Mouse (Mus musculus) embryonic facial prominence, embryonic 11.5 days (tissue): Measurements from ENCODE around the gene Mslnl. TPM values are rescaled to one million over a fixed set of nuclear protein-coding genes. Genes with fewer than 3 reads are reported as not detected.

Experiments
- ATAC-seq: fragments of 200-750 bp; cut with Nextera tagmentation; replicated peaks from 2 replicates; pipeline ENCODE4 v1.8.0; 2017; ENCODE audit warnings: low read depth; ENCODE audit not compliant: insufficient number of reproducible peaks, low FRiP score, low TSS enrichment
- DNase-seq: peaks from one replicate; pipeline ENCODE4 v3.0.0-alpha.2; 2015; ENCODE audit warnings: low spot score
- H3K27ac ChIP-seq: fragments of 300-500 bp; sonication (generic); replicated peaks from 2 replicates; pipeline ENCODE4 v1.5.1; 2014; ENCODE audit warnings: mild to moderate bottlenecking, low read depth, low read length, control low read depth
- H3K27me3 ChIP-seq: fragments of 300-500 bp; sonication (generic); 2 replicates; pipeline ENCODE4 v1.6.1; 2014; ENCODE audit warnings: mild to moderate bottlenecking, low read length, moderate library complexity, mixed read lengths; ENCODE audit not compliant: control insufficient read depth, insufficient read depth
- H3K36me3 ChIP-seq: fragments of 300-500 bp; sonication (generic); replicated peaks from 2 replicates; pipeline ENCODE4 v1.6.1; 2014; ENCODE audit warnings: low read depth, mild to moderate bottlenecking, low read length, moderate library complexity, mixed read lengths; ENCODE audit not compliant: control insufficient read depth, insufficient read depth
- H3K4me1 ChIP-seq: fragments of 300-500 bp; sonication (generic); 2 replicates; pipeline ENCODE4 v1.6.1; 2014; ENCODE audit warnings: low read length, mixed read lengths; ENCODE audit not compliant: control insufficient read depth, insufficient read depth
- H3K4me2 ChIP-seq: fragments of 300-500 bp; sonication (generic); 2 replicates; pipeline ENCODE4 v1.6.1; 2014; ENCODE audit warnings: low read depth, mild to moderate bottlenecking, control low read depth, low read length, moderate library complexity
- H3K4me3 ChIP-seq: fragments of 300-500 bp; sonication (generic); 2 replicates; pipeline ENCODE4 v1.5.1; 2014; ENCODE audit warnings: low read depth, low read length, control low read depth
- H3K9ac ChIP-seq: fragments of 300-500 bp; sonication (generic); replicated peaks from 2 replicates; pipeline ENCODE4 v1.6.1; 2014; ENCODE audit warnings: mild to moderate bottlenecking, control low read depth, low read length
- H3K9me3 ChIP-seq: fragments of 300-500 bp; sonication (generic); replicated peaks from 2 replicates; pipeline ENCODE4 v1.6.1; 2016; ENCODE audit warnings: mild to moderate bottlenecking, low read length, inconsistent platforms, mixed read lengths; ENCODE audit not compliant: control insufficient read depth
- WGBS: fragments of 180-500 bp; shearing (Covaris S2); extraction: QIAGEN DNeasy Blood & Tissue Kit; methylation state at CpG from one replicate; pipeline ENCODE4 v1.1.7; 2014; 5-methylcytosine and 5-hydroxymethylcytosine counted together
- polyA plus RNA-seq: library from polyadenylated mRNA; unstranded; fragments of >200 nt; fragmentation: Nextera tagmentation; extraction: Ambion mirVana; gene quantifications from 2 replicates; pipeline ENCODE4 v1.2.1, GENCODE M21; 2014

Gene Mslnl
- polyA plus RNA-seq, 1 experiment from 2014 or later: 0.10 TPM

DNA sequence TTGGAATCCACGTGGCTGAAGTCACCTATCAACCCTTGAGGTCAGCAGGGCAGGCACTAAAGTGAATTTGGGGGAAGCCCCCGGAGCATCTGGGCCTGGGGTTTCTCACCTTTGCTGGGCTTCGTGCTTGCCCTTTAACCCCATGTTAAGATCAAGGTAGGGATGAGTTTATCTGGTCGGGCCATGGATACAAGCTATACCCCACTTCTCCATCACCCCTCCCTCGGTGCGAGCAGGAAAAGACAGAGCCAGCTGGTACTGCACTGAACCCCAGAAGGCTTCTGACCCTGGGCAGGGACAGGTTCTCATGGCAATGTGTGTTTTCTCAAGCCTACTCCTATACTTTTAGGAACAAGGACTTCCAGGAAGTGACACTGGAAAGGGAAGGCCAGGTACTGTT, 45.5 kb downstream of the Mslnl start:
- Histone ChIP-seq H3K27me3 (no peaks in the 10 kb centered on the region), H3K4me1 (peaks cover 5% of the 10 kb centered on the region; the same call in 1 of the 2 replicates), H3K36me3 (peaks cover 15% of the 10 kb centered on the region), H3K4me3 (no peak overlapping the region), H3K27ac (no peak overlapping the region), H3K9ac (no peak overlapping the region), H3K4me2 (no peak overlapping the region), H3K9me3 (no peaks in the 10 kb centered on the region)
- WGBS: 83% methylated on average over 6 of the region's 6 CpGs
- ATAC-seq (no peak), DNase-seq (no peak)

DNA sequence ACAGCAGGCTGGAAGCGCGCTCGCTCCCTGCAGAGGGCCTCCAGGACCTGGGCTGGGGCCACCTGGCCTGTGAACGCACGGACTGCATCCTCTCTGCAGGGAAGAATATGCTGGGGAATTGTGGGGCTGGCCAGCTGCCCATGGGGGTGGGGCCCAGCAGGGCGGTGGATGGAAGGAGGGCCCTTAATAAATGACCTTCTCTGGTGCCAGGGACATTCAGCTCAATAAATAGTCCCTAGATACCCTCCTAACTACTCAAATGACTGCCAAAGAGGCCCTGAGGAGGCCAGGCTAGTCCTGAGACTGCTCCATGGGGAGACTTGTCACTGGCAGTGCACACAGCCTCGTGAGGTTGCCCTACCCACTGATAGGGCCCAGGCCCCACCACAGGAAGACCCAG, 47.2 kb downstream of the Mslnl start:
- WGBS: 84% methylated on average over 7 of the region's 7 CpGs
- Histone ChIP-seq H3K4me1 (peaks cover 5% of the 10 kb centered on the region; the same call in 1 of the 2 replicates), H3K27me3 (no peaks in the 10 kb centered on the region), H3K27ac (no peak overlapping the region), H3K4me3 (no peak overlapping the region), H3K4me2 (no peak overlapping the region), H3K36me3 (peaks cover 15% of the 10 kb centered on the region), H3K9ac (no peak overlapping the region; the same call in 1 of the 2 replicates), H3K9me3 (no peaks in the 10 kb centered on the region)
- ATAC-seq (no peak), DNase-seq (no peak)

DNA sequence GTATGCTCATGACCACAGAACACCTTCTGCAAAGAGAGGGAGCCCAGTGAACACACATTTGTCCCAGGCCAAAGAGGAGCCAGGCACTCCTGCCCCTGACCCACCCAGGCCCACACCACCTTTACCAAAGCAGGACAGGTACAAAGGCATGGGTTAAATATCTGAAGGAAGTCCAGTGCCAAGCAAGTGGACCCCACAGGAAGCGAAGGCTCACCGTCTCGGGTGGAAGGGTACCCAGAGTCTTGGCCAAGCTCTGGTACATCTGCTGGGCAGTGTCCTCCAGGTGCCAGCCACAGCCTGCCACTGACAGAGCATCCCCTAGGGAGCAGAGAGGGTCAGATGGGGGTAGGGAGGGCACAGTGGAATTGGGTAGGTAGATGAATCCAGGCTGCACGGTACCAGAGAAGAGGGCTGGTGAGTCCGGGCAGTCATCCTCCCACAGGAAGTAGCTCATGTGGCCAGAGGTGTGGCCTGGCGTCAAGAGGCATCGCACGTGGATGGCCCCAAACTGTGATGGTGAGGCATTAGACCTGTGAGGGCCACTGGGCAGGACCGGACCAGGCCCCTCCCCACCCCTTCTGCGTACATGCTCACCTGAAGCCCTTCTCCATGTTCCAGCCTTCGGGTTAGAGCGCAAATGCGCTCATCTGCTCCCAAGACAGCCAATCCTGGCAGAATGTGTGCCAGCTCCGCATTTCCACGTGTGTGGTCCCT, 48.2 kb downstream of the Mslnl start:
- Histone ChIP-seq H3K9ac (peak overlapping the region; percentile 62), H3K4me2 (peak overlapping the region; percentile 59), H3K4me3 (peak overlapping the region; percentile 45), H3K36me3 (peaks cover 15% of the 10 kb centered on the region), H3K4me1 (peaks cover 5% of the 10 kb centered on the region; the same call in 1 of the 2 replicates), H3K9me3 (no peaks in the 10 kb centered on the region), H3K27ac (no peak overlapping the region), H3K27me3 (no peaks in the 10 kb centered on the region)
- DNase-seq (no peak), ATAC-seq (no peak)
- 74% methylated on average over 15 of the region's 15 CpGs for WGBS

DNA sequence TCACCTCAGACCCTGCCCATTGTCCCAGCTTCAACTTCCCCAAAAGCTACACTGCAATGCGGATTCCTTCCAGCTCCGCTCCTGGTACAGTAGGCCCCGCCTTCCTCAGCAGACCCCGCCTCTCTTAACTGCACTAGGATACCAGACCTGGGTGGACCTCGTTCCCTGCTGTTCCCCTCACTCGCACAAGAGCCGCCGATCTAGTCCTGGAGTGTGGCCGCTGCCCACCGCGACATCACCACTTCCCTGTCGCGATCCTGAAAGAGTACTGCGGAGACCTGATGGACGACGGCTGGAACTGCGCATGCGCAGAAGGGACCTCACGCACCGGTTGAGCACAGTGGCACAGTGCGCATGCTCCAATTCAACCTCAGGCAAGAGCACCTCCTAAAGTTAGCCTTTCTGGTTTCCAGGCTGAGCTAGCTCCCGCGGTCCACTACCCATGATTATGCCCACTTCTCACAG, 49.5 kb downstream of the Mslnl start, which contains the start of gene Haghl:
Gene Haghl (minus strand): TSS at position 393 of the 465 bp plus-strand sequence.
- H3K27ac ChIP-seq: peak within 1 kb of the TSS; percentile 56
- peaks cover 15% of the 10 kb centered on the region for H3K36me3 ChIP-seq
- H3K9me3 ChIP-seq: no peaks in the 10 kb centered on the region
- ATAC-seq: peak; percentile 77
- peak within 1 kb of the TSS; percentile 45 for H3K4me3 ChIP-seq
- peak within 1 kb of the TSS; percentile 62 for H3K9ac ChIP-seq
- H3K27me3 ChIP-seq: no peaks in the 10 kb centered on the region
- under 1% methylated on average over 23 of the region's 23 CpGs for WGBS
- DNase-seq: peak; percentile 97
- peaks cover 5% of the 10 kb centered on the region; the same call in 1 of the 2 replicates for H3K4me1 ChIP-seq
- peak within 1 kb of the TSS; percentile 59 for H3K4me2 ChIP-seq

DNA sequence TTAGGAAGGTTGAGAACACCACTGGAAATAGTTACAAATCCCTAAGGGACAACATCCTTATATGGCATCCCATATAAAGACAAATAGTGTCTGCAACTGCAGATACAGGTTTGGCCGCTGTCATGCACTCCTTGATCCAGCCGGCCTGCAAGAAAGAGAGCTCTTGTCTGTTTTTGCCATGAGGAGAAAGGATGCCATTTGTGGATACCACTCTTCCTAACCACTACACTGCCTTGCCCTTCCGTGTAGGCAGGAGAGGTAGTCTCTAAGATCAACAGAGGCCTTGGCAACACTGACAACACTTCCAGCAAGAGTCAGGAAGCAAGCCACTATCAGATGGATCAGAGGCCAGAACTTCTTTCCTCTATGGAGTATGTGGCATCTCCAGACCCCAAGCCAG, 50.4 kb downstream of the Mslnl start, which contains the start of gene Ccdc78:
Gene Ccdc78 (plus strand): TSS at position 301 of the 400 bp plus-strand sequence.
- H3K4me2 ChIP-seq: peak within 1 kb of the TSS; percentile 4; the same call in 1 of the 2 replicates
- peaks cover 5% of the 10 kb centered on the region; the same call in 1 of the 2 replicates for H3K4me1 ChIP-seq
- H3K27me3 ChIP-seq: no peaks in the 10 kb centered on the region
- WGBS: 81% methylated on average over 3 of the region's 3 CpGs
- H3K27ac ChIP-seq: peak within 1 kb of the TSS; percentile 56
- H3K4me3 ChIP-seq: peak within 1 kb of the TSS; percentile 45
- peak within 1 kb of the TSS; percentile 62 for H3K9ac ChIP-seq
- ATAC-seq: no peak
- DNase-seq: no peak
- H3K36me3 ChIP-seq: peaks cover 15% of the 10 kb centered on the region
- no peaks in the 10 kb centered on the region for H3K9me3 ChIP-seq

DNA sequence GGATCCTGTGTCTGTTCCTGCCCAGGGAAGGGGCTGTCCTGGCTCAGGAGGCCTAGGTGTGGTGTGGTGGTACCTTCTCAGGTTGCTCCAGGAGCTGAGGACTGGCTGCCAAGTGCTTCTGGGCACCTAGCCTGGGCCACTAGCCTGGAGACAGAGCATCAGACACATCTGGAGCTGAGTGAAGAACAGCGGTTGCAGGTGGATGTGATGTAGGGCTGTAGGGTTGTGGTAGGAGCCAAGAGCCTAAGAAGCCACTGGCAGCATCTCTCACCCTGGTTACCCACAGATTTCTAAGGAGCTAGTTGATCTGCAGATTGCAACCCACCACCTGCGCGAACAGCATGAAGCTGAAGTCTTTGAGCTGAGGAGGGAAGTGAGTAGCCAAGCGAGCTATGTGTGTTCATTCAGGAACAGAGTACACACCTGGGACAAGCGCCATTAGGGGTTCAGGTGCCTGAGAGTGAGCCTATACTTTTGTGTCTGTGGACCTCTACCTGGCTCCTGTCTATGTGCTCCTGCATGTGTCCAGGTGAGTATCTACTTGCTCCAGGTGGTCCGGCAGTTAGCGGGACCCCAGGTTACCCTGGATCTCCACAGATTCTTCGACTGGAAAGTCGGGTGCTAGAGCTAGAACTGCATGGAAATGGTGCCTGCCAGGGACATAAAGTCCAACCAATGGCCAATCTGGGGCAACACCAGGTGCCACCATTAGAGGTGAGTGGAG, 51.1 kb downstream of the Mslnl start:
- Histone ChIP-seq H3K9ac (no peak overlapping the region), H3K27ac (no peak overlapping the region), H3K36me3 (peaks cover 12% of the 10 kb centered on the region), H3K27me3 (no peaks in the 10 kb centered on the region), H3K4me1 (peaks cover 5% of the 10 kb centered on the region; the same call in 1 of the 2 replicates), H3K9me3 (no peaks in the 10 kb centered on the region), H3K4me3 (no peak overlapping the region), H3K4me2 (no peak overlapping the region)
- 89% methylated on average over 9 of the region's 9 CpGs for WGBS
- ATAC-seq (no peak), DNase-seq (no peak)

DNA sequence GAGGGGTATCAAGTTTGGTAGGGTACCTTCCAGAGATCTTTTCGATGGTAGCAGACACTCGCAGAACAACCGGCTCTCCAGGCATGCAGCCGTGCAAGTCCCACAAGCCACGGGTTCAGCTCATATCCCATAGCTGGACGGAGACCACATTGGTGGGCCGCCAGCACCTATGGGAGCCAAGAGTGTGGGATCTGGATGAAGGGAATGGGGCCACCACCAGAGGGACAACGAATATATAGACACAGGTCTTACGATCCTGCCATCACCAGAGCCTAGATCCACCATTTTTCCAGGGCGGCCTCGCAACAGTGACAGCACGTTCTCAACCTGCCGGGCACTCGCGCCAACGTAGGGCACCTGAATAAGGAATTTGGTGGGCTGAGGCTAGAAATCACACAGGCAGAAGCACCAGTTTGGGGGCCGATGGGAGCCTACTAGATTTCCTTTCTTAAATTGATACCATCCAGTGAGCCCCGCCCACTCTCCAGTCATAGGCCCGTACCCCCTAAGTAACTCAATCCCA, 55.5 kb downstream of the Mslnl start:
- Histone ChIP-seq H3K36me3 (no peaks in the 10 kb centered on the region; the same call in 1 of the 2 replicates), H3K27ac (peak overlapping the region; percentile 90), H3K9ac (peak overlapping the region; percentile 83), H3K4me2 (peak overlapping the region; percentile 87), H3K4me3 (peak overlapping the region; percentile 67), H3K27me3 (no peaks in the 10 kb centered on the region), H3K4me1 (peaks cover 7% of the 10 kb centered on the region), H3K9me3 (no peaks in the 10 kb centered on the region)
- WGBS: 27% methylated on average over 19 of the region's 19 CpGs
- DNase-seq (no peak), ATAC-seq (0 out of 2 replicates have a peak, but pooled peaks have one; percentile 3)
